Mouse (Mus musculus) liver, embryonic 13.5 days (tissue): ENCODE measurements around the gene Aqp2. TPM values are rescaled to one million over a fixed set of nuclear protein-coding genes. Genes with fewer than 3 reads are reported as not detected.

Experiments used
- ATAC-seq: fragments of 200-750 bp; cut with Nextera tagmentation; 2 replicates; pipeline ENCODE4 v1.8.0; 2017; ENCODE audit warnings: low read depth, mild to moderate bottlenecking, moderate number of reproducible peaks, moderate library complexity
- DNase-seq: peaks from one replicate; pipeline ENCODE4 v3.0.0; 2022
- H3K27ac ChIP-seq: fragments of 300-500 bp; sonication (generic); 2 replicates; pipeline ENCODE4 v1.5.1; 2015; ENCODE audit warnings: moderate library complexity, mild to moderate bottlenecking, inconsistent platforms
- H3K27me3 ChIP-seq: fragments of 300-500 bp; sonication (generic); 2 replicates; pipeline ENCODE4 v1.6.1; 2015; ENCODE audit warnings: mild to moderate bottlenecking, inconsistent platforms
- H3K36me3 ChIP-seq: fragments of 300-500 bp; sonication (generic); 2 replicates; pipeline ENCODE4 v1.6.1; 2015; ENCODE audit warnings: mild to moderate bottlenecking, inconsistent platforms
- H3K4me1 ChIP-seq: fragments of 300-500 bp; sonication (generic); replicated peaks from 2 replicates; pipeline ENCODE4 v1.6.1; 2015; ENCODE audit warnings: inconsistent platforms
- H3K4me2 ChIP-seq: fragments of 300-500 bp; sonication (generic); 2 replicates; pipeline ENCODE4 v1.6.1; 2015; ENCODE audit warnings: inconsistent platforms, mild to moderate bottlenecking, moderate library complexity
- H3K4me3 ChIP-seq: fragments of 300-500 bp; sonication (generic); replicated peaks from 2 replicates; pipeline ENCODE4 v1.5.1; 2015; ENCODE audit warnings: mild to moderate bottlenecking, inconsistent platforms
- H3K9ac ChIP-seq: fragments of 300-500 bp; sonication (generic); 2 replicates; pipeline ENCODE4 v1.6.1; 2015; ENCODE audit warnings: mild to moderate bottlenecking, inconsistent platforms
- H3K9me3 ChIP-seq: fragments of 300-500 bp; sonication (generic); replicated peaks from 2 replicates; pipeline ENCODE4 v1.6.1; 2016; ENCODE audit warnings: inconsistent platforms
- WGBS: fragments of 180-500 bp; shearing (Covaris S2); methylation state at CpG from one replicate; pipeline ENCODE4 v1.1.7; 2015; ENCODE audit not compliant: insufficient replicate concordance; 5-methylcytosine and 5-hydroxymethylcytosine counted together
- polyA plus RNA-seq: library from polyadenylated mRNA; unstranded; fragments of >200 nt; fragmentation: Nextera tagmentation; extraction: Ambion mirVana; gene quantifications from 2 replicates; pipeline ENCODE4 v1.2.1, GENCODE M21; 2015

Gene Aqp2
- not detected in 2 replicates for polyA plus RNA-seq

- Histone ChIP-seq H3K9me3 (no peaks in the 10 kb centered on the region), H3K4me2 (no peak within 1 kb of the TSS), H3K36me3 (no peaks in the 10 kb centered on the region), H3K4me3 (no peak within 1 kb of the TSS), H3K27me3 (peaks cover 78% of the 10 kb centered on the region), H3K9ac (no peak within 1 kb of the TSS), H3K4me1 (no peaks in the 10 kb centered on the region), H3K27ac (no peak within 1 kb of the TSS)
- DNase-seq (no peak), ATAC-seq (no peak)
- WGBS: 67% methylated on average over 26 of the region's 26 CpGs
Measured at GRCm38 (mm10) chr15:99578802-99579485, at the start of gene Aqp2. TSS of gene Aqp2 (plus strand) at chr15:99579055.

GRCm38 (mm10) chr15:99531146-99531545 lies 47.7 kb upstream of the Aqp2 start:
- no peak for DNase-seq
- Histone ChIP-seq H3K27ac (no peak overlapping the region), H3K27me3 (peaks cover 25% of the 10 kb centered on the region), H3K9ac (no peak overlapping the region), H3K4me3 (no peak overlapping the region), H3K4me1 (no peaks in the 10 kb centered on the region), H3K4me2 (no peak overlapping the region), H3K9me3 (no peaks in the 10 kb centered on the region), H3K36me3 (no peaks in the 10 kb centered on the region)
- ATAC-seq: no peak
- WGBS: 19% methylated on average over 6 of the region's 6 CpGs

GRCm38 (mm10) chr15:99532023-99532422 lies 46.8 kb upstream of the Aqp2 start:
- no peak for DNase-seq
- H3K4me2 ChIP-seq: no peak overlapping the region
- no peak overlapping the region for H3K9ac ChIP-seq

GRCm38 (mm10) chr15:99536889-99537862 lies 41.7 kb upstream of the Aqp2 start:
- WGBS: 58% methylated on average over 11 of the region's 11 CpGs
- no peak overlapping the region for H3K4me2 ChIP-seq
- H3K27me3 ChIP-seq: peaks cover 8% of the 10 kb centered on the region; the same call in 1 of the 2 replicates
- no peaks in the 10 kb centered on the region for H3K36me3 ChIP-seq
- no peak overlapping the region for H3K4me3 ChIP-seq
- DNase-seq (no peak), ATAC-seq (no peak)
- no peaks in the 10 kb centered on the region for H3K4me1 ChIP-seq
- no peaks in the 10 kb centered on the region for H3K9me3 ChIP-seq
- H3K27ac ChIP-seq: no peak overlapping the region
- no peak overlapping the region for H3K9ac ChIP-seq

More at GRCm38 (mm10) chr15:99532023-99532422, 46.8 kb upstream of the Aqp2 start:
- no peak for ATAC-seq
- no peaks in the 10 kb centered on the region for H3K9me3 ChIP-seq
- H3K4me3 ChIP-seq: no peak overlapping the region
- H3K36me3 ChIP-seq: no peaks in the 10 kb centered on the region
- WGBS: 51% methylated on average over 3 of the region's 3 CpGs
- H3K4me1 ChIP-seq: no peaks in the 10 kb centered on the region
- peaks cover 29% of the 10 kb centered on the region for H3K27me3 ChIP-seq
- H3K27ac ChIP-seq: no peak overlapping the region

- no peak overlapping the region for H3K27ac ChIP-seq
- no peak overlapping the region for H3K4me2 ChIP-seq
- no peak overlapping the region for H3K4me3 ChIP-seq
- no peaks in the 10 kb centered on the region for H3K4me1 ChIP-seq
- WGBS: 55% methylated on average over 8 of the region's 8 CpGs
- ATAC-seq (no peak), DNase-seq (no peak)
- no peaks in the 10 kb centered on the region for H3K36me3 ChIP-seq
- H3K27me3 ChIP-seq: peaks cover 22% of the 10 kb centered on the region; the same call in 1 of the 2 replicates
- H3K9me3 ChIP-seq: no peaks in the 10 kb centered on the region
- H3K9ac ChIP-seq: no peak overlapping the region
Measured at GRCm38 (mm10) chr15:99539891-99540290, 39.0 kb upstream of the Aqp2 start.

GRCm38 (mm10) chr15:99544047-99544446 lies 34.8 kb upstream of the Aqp2 start:
- Histone ChIP-seq H3K9me3 (no peaks in the 10 kb centered on the region), H3K4me2 (no peak overlapping the region), H3K9ac (no peak overlapping the region), H3K4me3 (no peak overlapping the region), H3K4me1 (no peaks in the 10 kb centered on the region), H3K27me3 (peaks cover 14% of the 10 kb centered on the region; the same call in 1 of the 2 replicates), H3K27ac (no peak overlapping the region), H3K36me3 (no peaks in the 10 kb centered on the region)
- no peak for DNase-seq
- 35% methylated on average over 7 of the region's 7 CpGs for whole genome bisulfite sequencing
- ATAC-seq: no peak

- H3K9ac ChIP-seq: no peak overlapping the region
- no peak overlapping the region for H3K27ac ChIP-seq
- H3K4me2 ChIP-seq: no peak overlapping the region
- no peaks in the 10 kb centered on the region for H3K9me3 ChIP-seq
- WGBS: 72% methylated on average over 11 of the region's 11 CpGs
- ATAC-seq: no peak
- no peaks in the 10 kb centered on the region for H3K36me3 ChIP-seq
- H3K4me3 ChIP-seq: no peak overlapping the region
- no peak for DNase-seq
- H3K27me3 ChIP-seq: peaks cover 17% of the 10 kb centered on the region; the same call in 1 of the 2 replicates
- no peaks in the 10 kb centered on the region for H3K4me1 ChIP-seq
Measured at GRCm38 (mm10) chr15:99546596-99546995, 32.3 kb upstream of the Aqp2 start.

- no peak overlapping the region for H3K27ac ChIP-seq
- H3K4me2 ChIP-seq: no peak overlapping the region
- H3K27me3 ChIP-seq: peaks cover 17% of the 10 kb centered on the region; the same call in 1 of the 2 replicates
- H3K9me3 ChIP-seq: no peaks in the 10 kb centered on the region
- no peaks in the 10 kb centered on the region for H3K4me1 ChIP-seq
- DNase-seq (no peak), ATAC-seq (no peak)
- no peak overlapping the region for H3K9ac ChIP-seq
- H3K36me3 ChIP-seq: no peaks in the 10 kb centered on the region
- WGBS: 63% methylated on average over 6 of the region's 6 CpGs
- H3K4me3 ChIP-seq: no peak overlapping the region
Measured at GRCm38 (mm10) chr15:99547732-99548131, 31.1 kb upstream of the Aqp2 start.

GRCm38 (mm10) chr15:99549901-99550300 lies 29.0 kb upstream of the Aqp2 start:
- H3K4me3 ChIP-seq: no peak overlapping the region
- no peaks in the 10 kb centered on the region for H3K4me1 ChIP-seq
- H3K4me2 ChIP-seq: no peak overlapping the region
- no peaks in the 10 kb centered on the region for H3K36me3 ChIP-seq
- H3K27me3 ChIP-seq: 0 out of 2 replicates have a peak, but pooled peaks cover 3% of the 10 kb centered on the region
- DNase-seq: no peak
- ATAC-seq: no peak
- WGBS: 30% methylated on average over 2 of the region's 2 CpGs
- no peaks in the 10 kb centered on the region for H3K9me3 ChIP-seq
- no peak overlapping the region for H3K27ac ChIP-seq
- no peak overlapping the region for H3K9ac ChIP-seq

GRCm38 (mm10) chr15:99553767-99554166 lies 25.1 kb upstream of the Aqp2 start:
- ATAC-seq: no peak
- Histone ChIP-seq H3K27ac (no peak overlapping the region), H3K9ac (no peak overlapping the region), H3K4me1 (no peaks in the 10 kb centered on the region), H3K9me3 (no peaks in the 10 kb centered on the region), H3K4me2 (no peak overlapping the region), H3K36me3 (no peaks in the 10 kb centered on the region), H3K27me3 (0 out of 2 replicates have a peak, but pooled peaks cover 3% of the 10 kb centered on the region), H3K4me3 (no peak overlapping the region)
- WGBS: 73% methylated on average over 6 of the region's 6 CpGs
- DNase-seq: no peak

- 0 out of 2 replicates have a peak, but pooled peaks cover 9% of the 10 kb centered on the region for H3K27me3 ChIP-seq
- H3K36me3 ChIP-seq: no peaks in the 10 kb centered on the region
- 54% methylated on average over 1 of the region's 1 CpGs for WGBS
Measured at GRCm38 (mm10) chr15:99558947-99559346, 19.9 kb upstream of the Aqp2 start.

More at GRCm38 (mm10) chr15:99558947-99559346, 19.9 kb upstream of the Aqp2 start:
- ATAC-seq (no peak), DNase-seq (no peak)
- no peak overlapping the region for H3K4me2 ChIP-seq
- no peaks in the 10 kb centered on the region for H3K9me3 ChIP-seq
- no peak overlapping the region for H3K27ac ChIP-seq
- no peak overlapping the region for H3K9ac ChIP-seq
- no peaks in the 10 kb centered on the region for H3K4me1 ChIP-seq
- no peak overlapping the region for H3K4me3 ChIP-seq
